Mouse (Mus musculus): ENCODE measurements around the gene Esx1.

Esx1 gene

DNA sequence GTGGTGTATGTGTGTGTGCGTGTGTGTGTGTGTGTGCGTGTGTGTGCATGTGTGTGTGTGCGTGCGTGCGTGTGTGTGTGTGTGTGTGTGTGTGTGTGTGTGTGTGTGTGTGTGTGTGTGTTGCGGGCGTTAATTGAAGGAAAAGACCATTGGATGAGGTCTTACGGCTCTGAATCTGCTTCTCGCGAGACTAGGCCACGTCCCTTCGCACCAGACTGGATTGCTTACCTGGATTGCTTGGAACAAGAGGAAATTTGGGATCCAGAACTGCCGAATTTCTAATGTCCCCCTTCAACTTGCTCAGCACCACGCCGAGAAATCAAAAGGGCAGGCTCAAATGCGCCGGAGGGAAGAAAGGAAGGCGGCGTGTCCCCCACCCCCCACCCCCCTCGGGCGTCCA is at the start of gene Esx1:
TSS of gene Esx1 (minus strand) at position 366 of the 400 bp plus-strand sequence.
- no peak for DNase-seq

DNA sequence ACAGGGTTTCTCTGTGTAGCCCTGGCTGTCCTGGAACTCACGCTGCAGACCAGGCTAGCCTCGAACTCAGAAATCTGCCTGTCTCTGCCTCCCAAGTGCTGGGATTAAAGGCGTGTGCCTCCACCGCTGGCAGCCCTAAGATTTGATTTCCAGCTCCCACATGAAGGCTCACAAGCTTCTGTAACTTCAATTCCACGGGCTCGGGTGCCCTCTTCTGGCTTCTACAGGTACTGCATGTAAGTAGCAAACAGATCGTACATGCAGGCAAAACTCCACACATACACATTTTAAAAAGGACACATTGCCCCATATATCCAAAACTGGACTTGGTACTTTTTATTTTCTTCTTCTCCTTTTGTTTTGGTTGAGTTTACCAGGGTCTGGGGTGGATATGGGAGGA is 48.1 kb upstream of the Esx1 start:
- DNase-seq = peak; percentile 0

DNA sequence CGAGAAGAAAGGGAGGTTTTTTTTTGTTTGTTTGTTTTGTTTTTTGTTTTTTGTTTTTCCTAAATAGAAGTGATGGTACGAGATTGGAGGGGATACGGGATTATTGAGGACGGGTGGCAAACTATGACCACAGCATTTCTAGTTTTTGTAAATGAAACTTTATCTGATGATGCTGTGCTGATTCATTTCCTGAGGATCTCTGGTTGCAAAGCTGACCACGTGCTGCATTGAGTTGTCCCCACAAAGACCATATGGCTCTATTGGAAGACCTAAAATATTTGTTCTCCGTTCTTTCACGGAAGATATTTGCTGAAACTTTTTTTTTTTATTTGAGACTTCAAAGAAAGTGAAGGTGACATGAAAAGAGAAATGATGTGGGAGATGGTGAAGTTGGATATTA is 45.8 kb upstream of the Esx1 start:
- no peak for DNase-seq

DNA sequence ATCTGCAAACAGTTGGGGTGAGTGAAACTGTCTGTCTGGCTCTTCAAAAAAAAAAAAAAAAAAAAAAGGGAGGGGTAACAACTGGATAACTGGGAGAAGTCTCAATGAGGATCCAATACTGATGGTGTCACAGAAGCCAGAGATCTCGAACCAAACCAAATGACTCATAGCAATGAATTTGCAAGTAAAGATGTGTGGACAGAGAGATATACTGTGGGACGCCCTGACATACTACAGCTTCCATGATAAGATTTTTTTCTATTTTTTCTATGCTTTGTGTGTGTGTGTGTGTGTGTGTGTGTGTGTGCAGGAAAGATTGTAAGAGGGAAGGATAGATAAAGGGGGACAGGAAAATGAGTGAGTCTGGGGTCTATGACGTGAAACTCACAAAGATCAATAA is 43.7 kb upstream of the Esx1 start:
- no peak for DNase-seq

DNA sequence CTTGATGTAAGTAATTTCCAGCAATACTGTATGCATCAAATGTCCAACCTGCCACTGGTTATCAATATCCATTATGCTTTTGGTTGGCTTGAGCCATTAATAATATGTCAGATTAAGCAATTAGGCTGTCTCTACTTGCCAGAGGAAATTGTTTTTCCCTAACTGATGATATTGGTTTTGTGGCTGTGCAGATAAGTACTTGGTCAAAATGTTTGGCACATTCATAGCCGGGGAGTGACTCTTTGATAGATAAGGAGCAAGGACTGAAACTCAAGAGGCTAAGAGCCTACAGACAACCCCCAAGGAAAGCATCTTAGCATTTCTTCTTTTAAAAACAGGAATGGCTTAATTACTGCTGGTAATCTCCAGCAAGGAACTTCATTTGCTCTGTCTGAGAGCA is 40.8 kb upstream of the Esx1 start:
- DNase-seq = no peak

DNA sequence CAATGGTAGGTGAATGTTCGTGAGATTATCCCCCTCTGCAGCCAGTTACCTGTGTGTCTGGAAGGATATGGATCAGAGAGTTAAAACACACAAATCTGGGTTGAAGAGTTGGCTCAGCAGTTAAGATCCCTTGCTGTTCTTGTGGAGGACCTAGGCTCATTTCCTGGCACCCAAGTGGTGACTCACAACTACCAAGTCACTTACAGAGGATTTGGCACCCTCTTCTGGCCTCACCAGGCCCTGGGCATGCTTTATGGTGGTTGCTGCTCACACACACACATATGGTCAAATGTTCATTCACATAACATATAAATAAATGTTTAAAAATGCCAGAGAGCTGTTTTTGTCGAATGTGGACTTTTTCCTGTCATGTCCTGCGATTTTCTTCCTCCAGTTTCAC is 39.1 kb upstream of the Esx1 start:
- DNase-seq = no peak

DNA sequence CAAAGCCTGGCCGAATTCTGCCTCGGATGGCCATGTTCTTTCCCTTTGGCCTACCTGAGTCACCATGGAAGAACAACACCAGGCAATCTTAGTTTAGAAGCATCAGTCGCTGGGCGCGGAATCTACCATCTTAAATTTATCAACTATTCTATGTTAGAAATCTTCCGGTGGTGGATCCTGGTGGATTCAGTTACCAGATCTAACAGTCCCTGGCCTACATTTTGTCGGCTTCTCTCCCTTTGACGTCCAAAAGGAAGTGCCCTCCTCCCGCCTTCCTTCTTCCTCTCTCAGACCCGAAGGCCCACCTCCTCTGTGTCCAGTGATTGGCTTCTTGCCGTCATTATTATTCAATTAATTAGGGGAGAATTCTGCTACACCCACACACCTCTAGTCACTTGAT is 27.2 kb upstream of the Esx1 start:
- no peak for DNase-seq

DNA sequence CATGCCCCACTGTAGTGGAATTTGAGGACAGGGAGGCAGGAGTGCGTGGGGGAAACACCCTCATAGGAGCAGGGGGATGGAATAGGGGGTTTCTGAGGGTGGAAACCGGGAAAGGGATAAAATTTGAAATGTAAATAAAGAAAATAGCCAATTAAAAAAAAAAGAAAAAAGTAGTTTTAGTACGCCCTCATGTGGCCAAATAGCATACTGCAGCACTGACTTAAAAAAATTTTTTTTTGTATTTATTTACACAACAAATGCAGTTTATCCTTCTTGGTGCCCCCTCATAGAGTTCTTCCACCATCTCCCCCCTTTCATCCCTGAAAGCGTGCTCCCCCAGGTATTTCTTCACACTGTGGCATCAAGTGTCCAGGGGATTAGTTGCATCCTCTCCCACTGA is 22.8 kb upstream of the Esx1 start:
- DNase-seq = no peak

DNA sequence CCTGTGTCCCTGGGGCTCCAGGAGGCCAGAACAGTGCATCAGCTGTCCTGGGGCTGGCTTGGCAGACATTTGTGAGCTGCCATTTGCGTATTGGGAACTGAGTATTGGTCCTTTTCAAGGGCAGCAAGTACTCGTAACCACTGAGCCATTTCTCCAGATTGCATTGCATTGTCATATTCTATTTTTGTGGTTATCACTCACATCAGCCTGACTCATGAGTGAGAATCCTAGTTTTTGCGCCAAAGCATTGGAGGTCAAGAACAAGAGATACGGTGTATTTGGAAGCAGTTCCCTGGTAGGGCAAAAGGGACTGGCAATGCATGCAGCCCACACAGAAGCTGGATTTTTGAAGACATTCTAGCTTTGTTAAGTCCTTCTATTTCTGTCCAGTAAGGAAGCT is 21.8 kb upstream of the Esx1 start:
- DNase-seq = no peak

DNA sequence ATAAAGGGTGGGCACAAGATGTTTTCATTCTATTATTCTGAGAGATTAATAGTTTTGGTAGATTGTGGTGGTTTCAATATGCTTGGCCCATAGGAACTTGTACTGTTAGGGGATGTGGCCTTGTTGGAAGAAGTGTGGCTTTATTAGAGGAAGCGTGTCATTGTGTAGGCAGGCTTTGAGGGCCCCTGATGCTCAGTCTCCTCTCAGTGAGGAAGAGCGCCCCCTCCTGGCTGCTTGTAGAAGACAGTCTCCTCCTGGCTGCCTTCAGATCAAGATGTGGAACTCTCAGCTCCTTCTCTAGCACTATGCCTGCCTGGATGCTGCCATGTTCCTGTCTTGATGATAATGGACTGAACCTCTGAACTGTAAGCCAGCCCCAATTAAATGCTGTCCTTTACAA is 20.7 kb upstream of the Esx1 start:
- no peak for DNase-seq

DNA sequence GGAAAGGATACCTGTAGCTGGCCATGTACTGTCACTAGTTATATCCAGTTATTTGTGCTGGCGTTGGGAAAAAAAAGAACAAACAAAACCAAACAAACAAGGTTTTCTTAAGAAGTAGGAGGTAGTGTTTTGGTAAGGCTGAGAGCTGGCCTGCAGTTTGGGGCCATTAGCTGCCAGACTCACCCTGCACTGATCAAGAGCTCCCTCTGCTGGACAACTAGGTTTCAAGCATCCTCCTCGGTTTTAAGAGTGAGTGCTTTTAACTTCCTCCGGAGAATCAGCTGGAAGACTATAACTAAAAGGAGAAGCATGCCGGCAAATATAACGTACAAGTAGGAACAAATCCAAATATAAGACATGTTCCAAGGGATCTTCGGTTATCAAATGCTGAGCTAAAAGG is 19.8 kb upstream of the Esx1 start:
- peak; percentile 48 for DNase-seq

DNA sequence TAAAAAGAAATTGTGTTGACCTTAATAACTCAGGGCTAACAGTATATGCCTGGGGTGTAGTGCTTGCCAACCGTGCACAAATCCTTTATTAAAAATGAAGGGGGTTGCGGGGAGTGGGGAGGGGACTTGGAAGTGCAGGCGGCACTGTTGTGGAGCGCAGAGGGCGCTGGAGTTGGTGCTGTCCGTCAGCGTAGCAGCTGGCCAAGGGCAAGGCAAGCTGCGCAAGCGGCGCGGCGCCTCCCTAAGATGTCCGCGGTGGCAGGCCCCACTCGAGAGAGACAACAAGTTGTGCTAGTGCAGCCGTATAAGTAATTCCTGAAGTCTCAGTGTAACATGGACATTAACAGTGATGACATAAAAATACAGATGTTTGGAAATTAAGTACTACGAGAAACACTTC is 5.7 kb upstream of the Esx1 start:
- DNase-seq = no peak

DNA sequence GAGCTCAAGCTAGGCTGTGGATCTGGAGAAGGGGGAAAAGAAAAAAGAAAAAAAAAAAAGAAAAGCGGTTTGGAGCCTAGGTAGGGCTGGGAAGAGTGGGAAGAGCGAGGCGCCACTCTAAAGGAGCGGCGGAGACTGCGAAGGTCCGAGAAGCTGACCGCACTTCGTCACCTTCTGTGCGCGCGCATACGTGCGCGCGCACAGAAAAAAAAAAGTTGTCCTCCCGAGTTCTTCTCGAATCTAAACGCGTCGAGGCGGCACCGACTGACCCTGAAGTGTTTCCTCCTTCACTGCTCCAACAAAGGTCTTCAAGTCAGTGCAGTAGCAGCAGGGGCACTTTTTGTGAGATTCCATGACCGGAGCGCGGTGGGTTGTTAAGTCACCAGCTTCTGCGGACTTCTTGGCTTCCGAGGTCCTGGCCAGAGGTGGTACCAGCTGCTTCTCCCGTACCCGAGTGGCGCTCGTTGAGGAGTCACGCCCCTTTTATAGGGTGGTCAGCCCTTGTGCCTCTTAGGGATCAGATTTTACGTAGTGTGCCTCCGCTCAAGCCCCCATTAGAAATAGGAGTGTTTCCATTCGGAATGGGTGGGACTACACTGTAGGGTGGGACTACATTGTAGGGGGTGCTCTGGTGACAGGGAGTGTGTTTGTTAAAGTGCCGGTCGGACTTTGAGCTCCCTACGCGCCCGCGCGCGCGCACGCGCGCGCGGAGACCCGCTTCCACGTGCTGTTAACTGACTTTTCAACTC is 2.0 kb downstream of the Esx1 start:
- no peak for DNase-seq

DNA sequence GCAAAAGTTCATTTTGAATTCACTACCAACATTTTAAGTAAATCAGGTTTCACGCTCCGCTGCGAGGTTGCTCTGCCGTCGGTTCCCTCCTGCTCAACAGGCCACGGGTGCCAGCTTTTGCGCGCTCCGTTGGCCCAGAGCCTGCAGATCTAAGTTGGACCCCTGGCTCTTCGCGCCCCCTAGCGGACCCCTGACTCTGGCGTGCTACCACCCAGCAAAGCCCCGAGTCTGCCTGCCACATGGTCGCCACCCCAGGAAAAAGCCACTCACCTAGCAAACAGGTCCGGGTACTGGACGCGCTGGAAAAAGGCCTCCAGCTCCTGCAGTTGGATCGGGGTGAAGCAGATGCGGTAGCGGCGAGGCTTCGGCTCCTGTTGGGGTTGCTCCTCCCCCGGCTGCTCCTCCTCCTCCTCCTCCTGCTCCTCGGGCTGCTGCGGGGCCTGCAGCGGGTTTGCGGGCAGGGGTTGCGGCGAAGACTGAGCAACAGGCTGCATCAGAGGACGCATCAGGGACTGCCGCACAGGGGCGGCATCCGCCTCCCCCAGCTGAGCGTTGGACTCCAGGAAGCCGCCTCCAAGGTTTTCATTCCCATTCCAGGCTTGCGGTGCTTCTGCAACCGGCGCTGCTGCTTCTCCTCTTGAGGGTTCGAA is 3.7 kb downstream of the Esx1 start:
- peak; percentile 48 for DNase-seq

DNA sequence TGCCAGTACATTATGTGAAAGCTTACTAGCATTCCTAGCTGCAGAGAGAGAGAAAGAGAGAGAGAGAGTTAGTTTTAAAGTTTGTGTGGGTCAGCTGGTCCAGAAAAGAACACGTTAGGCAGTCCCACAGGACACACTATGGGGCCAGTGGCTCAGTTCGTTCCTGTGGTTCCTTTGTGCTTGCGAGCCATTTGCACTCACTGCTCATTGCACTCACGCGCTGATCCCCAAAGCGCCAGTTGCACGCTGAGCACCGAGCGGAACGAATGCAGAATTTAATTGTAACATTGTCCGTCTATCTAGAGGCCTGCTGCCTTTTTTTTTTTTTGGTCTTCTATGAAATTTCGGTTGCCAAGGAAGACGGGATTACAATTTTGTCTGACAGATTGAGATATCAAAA is 15.4 kb downstream of the Esx1 start:
- no peak for DNase-seq

DNA sequence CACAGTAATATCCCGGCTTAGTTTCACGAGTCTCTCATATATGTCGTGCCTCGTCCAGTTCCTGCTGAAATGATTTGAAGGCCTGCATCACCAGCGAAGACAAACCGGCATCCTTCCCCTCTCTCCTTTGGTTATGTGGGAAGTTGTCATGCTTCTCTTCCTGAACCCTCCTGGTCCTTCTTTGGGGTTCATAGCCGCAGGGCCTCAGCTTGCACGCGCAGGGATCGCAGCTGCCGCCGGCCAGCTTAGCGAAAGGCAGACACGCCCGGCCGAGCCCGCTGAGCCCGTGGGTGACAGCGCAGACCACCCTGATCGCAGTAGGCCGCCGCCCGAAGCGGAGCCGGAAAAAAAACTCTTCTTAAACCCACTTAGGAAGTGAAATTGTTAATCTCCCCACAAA is 17.4 kb downstream of the Esx1 start:
- no peak for DNase-seq
